Mouse (Mus musculus) megakaryocyte, adult 5-6 weeks (primary cell): ENCODE results near the gene Rassf3. TPM values are rescaled to one million over a fixed set of nuclear protein-coding genes. Genes with fewer than 3 reads are reported as not detected.

Experiments used
- ATAC-seq: 2 replicates; pipeline ENCODE4 v1.8.0; 2016; ENCODE audit warnings: mild to moderate bottlenecking, inconsistent platforms; ENCODE audit not compliant: poor library complexity, severe bottlenecking
- total RNA-seq, 2 experiments: library from RNA; stranded (forward) in 1 of 2; stranded (reverse) in 1 of 2; fragments of 153-499, 151-499 nt in 1 of 2; fragments of 221-1000, 200-1000 nt in 1 of 2; gene quantifications; 2 replicates each; pipeline versions ENCODE4 v1.2.3 to v1.2.4; 2015 to 2017

Rassf3 gene
- total RNA-seq (2015) = 65.7 and 65.8 TPM in 2 replicates
- 56.4 and 56.8 TPM in 2 replicates for total RNA-seq (2017)

DNA sequence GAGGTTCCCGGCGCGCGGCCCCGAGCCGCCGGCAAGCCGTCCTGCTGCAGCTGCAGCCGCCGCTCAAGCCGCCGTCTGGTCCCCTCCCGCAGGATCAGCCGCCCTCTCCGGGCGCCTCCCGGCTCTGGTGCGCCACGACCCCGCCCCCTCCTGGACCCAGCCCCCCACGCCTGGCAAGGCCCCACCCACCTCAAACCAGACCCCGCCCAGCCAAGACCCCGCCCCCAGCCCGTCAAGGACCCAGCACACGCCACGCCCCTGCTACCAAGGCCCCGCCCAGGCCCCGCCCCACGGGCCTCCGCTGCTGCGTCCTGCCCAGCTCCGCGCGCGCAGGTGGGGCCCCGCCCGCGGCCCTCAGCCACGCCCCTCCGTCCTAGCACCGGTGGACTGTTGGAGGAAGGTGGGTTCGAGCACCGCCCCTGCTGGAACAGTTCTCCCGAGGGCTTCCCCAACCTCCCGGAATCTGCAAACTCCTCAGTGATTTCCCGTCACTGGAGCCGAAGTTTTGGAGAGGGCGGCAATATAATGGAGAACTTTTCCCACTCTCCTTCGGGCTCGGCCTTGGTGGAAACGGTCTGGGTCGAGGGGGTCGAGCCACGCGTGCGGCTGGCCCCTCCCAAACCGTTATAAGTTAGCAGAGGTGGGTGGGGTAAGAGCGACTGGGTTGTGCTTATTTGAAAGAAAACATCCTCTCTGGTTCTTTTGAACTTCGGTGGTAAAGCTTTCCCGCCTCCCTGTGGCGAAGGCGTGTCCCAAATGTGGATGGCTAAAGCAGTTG is at the start of gene Rassf3:
Rassf3 (minus strand) TSS at position 158 of the 778 bp plus-strand sequence.
- ATAC-seq = peak; percentile 66

DNA sequence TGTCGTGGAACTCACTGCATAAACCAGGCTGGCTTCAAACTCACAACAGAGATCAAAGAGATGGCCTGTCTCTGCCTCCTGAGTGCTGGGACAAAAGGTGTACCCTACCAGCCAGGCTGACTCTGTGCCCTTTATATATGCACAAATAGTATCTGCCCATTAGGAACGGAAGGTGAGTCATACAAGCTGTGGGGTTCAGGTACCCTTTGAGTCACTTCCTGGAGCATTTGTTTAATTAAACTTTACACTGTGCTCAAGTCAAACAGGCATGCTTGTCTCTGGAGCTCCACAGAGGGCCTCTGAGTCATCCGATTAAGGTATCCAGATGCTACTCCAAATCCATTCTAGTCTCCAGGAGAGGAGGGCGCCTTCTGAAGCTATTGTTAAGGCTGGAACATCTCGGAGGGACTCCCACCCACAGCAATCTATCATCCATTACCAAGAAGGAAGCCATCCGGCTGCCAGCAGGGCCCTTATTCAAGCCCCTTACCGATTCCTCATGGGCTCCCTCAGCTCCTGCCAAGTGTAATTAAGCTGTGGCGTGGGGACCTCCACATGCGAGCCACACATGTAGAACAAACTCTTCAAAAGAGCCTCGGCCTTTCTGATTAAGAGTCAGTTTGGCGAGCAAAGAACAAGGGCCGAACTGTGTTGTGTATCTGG is 44.9 kb upstream of the Rassf3 start:
- no peak for ATAC-seq

DNA sequence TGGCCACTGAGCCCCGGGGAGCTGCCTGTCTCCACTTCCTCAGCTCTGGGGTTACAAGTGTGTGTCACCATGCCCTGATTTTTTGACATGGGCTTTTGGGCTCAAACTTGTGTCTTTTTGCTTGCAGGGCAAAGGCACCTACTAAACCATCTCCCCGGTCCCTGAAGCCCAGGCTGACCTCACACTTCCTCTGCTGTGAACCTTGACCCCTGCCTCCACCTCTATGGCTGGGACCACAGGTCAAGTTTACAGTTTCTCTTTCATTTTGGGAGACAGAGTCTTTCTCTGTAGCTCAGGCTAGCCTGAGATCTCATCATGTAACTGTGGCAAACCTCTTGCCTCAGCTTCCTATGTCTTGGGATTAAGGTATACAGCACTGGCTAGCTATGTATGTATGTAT is 43.6 kb upstream of the Rassf3 start:
- ATAC-seq = no peak

DNA sequence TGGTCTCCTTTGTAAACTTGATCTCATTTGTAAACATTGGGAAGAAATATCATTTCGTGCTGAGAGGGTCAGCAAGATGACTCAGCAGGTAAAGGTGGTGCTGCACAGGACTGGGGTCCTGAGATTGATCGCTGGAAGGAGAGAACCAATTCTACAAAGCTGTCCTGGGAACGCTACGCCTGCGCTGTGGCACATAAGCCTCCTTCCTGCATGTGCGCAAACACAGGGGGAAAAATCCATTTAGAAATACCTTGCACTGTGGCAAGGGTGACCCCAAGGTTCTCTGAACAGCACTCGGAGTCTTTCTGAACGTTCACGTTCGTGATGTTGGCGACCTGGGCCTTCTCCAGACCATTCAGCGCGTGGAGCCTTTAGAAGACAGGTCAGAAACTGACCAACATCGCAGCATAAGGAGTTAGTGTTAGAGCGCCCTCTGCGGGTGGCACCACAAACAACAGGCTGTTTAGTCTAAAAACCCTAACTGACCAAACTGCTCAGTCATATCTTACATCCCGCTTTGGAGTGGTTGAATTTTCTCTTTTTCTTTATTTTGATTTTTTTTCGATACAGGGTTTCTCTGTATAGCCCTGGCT is 40.0 kb upstream of the Rassf3 start:
- ATAC-seq = peak; percentile 99

DNA sequence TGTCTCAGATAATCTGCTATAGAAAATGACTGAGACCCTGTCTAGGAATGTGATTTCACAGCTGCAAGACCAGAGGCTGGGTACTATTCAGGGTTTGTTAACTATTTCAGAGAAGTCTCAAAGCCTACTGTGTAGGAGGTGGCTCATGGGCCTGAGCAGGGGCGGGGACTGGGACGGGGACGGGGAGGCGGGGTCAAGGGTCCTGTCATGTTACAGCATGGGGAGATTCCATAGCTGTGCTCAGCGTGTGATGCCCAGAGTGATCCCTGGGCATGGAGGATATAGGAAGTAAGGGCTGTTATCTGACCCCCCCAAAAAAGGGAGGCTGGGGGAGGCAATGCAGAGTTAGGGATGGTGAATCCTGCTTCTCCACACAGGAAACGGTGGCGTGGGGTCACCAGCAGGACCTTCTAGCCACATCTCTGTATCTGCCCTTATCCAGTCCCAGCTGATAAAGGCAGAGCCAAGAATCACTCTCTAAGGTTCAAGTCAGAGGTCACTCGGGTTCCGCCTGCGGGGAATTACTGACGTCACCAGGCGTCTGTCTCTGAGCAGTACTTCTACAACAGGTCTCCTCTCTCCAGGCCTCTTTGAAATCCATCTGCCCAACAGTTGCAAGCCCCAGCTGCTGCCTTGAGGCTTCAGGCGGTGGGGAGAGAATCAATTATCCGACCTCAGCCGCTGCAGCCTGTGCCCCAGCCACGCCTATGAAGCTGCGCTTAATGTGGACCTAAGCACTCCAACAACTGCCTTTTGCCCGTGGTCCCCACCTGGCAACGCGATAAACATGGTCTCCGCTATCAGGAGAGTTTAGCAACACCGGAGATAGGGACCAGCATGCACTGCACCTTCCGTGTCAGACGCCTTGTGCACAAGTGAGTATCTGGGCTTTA is 33.9 kb upstream of the Rassf3 start:
- no peak for ATAC-seq

DNA sequence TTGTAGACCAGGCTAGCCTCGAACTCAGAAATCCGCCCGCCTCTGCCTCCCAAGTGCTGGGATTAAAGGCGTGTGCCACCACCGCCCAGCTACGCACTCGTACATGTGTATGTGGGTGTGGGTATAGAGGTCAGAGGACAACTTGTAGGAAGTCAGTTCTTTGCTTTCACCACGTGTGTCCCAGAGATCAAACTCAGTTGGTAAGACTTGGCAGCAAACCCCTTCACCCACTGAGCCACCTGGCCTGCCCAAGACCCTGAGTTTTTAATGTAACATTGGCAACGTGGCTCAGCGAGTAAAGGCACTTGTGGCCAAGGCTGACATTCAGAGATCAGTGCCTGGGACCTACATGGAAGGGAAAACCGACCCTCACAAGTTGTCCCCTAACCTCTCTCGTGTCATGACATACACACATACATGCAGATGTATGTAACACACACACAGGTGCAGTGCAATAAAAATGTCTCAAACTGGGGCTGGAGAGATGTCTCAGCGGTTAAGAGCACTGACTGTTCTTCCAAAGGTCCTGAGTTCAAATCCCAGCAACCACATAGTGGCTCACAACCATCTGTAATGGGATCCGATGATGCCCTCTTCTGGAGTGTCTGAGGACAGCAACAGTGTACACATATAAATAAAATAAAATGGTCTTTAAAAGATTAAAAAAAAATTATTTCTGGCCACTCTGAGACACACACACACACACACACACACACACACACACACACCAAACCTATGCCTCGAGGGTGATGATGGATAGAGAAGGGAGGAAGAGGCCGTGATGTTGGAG is 31.8 kb upstream of the Rassf3 start:
- no peak for ATAC-seq

DNA sequence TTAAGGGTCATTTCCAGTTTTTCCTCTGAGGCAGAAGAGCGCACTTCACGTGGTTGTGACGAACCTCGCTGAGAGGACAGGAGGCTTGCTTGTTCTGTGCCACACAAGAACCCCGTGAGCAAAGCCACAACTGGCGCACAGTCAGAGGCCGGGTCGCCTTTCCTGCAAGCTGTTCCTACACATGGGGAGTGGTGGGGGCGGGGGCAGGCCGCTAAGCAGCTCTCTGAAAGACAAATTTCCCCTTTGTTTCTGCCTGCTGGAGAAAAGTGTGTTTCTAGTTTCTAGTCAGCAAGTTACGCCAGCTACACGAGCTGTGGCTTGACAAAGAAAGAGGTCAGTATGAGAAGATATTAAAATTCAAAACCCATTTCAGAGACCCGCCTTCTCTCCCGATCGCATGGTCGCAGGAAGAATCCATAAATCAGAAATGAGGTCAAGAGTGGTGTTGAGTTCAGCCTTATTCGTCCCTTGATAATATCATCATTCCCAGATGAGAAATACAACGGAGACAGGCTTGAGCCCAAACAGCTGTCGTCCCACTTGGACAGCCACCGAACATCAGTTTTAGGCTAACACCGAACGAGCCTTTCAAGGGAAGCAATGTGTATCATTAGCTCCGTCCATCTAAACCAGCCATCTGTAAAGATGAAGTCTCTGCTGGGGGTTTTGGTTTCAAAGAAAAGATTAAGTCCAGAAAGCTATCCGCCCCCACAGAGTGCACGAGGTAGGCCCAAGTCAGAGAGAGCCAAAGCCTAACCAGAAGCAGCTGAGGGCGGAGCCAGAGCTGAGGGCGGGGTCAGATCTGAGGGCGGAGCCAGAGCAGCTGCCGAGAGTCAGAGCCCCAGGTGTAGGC is 30.8 kb upstream of the Rassf3 start:
- peak; percentile 89 for ATAC-seq

DNA sequence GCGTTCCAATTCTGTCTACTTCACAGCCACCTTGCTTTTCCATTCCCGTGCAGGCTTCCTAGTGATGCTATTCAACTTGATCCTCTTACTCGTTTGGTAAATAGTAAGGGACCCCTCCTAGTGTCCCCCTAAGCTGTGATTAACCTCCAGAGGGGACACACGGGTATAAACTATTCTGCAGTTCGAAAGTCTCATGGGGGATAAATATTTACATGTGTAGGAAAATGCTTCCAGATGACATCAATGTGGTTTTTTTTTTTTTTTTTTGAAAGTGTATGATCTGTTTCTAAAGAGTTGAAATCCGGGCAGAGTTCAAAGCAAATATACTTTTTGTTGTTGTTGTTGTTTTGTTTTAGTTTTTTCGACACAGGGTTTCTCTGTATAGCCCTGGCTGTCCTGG is 29.8 kb upstream of the Rassf3 start:
- ATAC-seq = no peak

DNA sequence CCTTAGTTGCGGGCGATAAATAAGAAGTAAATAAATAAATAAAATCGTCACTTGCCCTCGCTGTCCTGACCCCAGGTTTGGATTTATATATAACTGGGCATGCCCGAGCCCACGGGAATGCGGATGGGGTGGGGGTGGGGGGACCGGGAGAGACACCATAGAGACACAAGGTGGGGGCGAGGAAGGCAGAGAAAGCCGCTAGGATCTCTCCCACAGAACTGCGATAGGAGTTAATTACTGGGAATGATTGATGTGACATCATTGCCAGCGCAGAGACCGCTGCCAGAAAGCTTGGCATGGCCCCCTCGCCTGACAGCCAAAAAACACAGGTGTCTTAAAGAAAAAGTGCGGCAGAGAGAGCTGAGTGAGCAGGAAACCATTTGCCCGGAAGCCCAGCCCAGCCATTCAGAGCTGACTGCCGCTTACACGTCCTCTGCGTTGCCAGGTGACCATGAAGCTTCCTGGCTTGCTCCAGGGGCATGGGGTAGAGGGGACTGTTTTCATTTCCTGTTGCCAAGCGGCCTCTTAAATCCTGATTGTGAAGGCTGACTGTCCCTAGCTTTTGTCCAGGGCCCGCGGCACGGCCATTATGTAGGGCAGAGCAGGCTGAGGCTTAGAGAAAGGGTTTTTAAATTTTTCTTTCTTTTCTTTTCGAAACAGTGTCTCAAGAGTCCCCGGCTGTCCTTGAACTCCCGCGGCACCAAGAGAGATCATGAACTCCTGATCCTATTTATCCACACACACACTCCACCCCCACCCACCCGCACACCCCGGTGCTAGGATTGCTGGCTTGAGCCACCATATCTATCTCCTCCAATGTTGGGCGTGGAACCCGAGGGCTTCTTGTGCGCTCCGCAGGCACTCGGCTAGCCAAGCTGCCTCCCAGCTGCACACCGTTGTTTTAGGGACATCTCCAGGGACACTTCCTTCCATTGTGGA is 29.1 kb upstream of the Rassf3 start:
- peak; percentile 77 for ATAC-seq

DNA sequence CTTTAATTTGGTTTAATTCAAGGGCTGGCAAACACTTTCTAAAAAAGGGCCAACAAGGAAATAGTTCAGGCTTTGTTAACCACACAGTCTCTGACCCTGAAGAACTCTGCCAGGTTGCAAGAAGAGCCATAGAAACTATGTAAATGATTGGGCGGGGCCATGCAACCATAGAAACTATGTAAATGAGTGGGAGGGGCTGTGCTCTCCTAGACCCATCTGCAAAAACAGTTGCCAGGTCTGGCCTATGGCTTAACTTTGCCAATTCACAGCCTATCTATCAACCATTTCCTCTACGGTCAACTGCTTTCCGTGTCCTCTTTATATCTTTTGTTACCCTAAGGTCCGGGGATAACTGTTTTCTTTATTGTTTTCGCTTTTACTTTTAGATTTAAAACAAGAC is 25.0 kb upstream of the Rassf3 start:
- peak; percentile 26 for ATAC-seq

DNA sequence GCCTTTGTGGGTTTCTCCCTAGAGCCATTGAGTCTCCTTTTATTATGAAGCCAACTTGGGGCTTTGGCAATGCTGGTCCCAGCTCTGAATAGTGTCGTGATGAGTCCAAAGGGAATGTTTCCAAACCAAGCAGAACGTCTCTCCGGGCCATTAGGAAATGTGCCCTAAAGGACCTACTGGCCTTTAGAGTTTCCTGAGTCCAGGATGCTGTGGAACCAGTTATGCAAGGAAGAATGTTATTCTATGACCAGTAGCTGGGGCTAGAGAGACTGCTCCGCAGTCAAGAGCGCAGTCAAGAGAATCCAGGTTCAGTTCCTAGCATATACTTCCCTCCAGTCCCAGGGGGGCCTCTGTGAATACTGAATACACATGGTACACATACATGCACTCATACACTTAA is 23.9 kb upstream of the Rassf3 start:
- ATAC-seq = no peak

DNA sequence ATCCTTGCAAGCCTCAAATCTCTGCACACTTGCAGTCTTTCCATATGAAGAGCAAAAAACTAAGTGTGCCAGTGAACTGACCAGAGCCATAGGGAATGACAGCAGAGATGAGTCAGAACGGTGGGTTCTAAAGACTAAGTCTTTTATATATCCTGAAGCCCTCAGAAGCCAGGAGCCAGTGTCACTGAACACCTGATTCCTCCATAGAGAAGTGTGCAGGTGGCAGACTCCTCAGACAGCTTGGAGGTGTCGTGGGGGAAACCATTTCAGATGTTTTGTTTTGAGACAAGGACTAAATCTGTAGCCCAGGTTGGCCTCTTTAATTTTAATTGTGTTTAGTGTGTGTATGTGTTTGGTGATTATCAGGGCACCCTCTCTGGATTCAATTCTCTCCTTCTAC is 22.9 kb upstream of the Rassf3 start:
- no peak for ATAC-seq

DNA sequence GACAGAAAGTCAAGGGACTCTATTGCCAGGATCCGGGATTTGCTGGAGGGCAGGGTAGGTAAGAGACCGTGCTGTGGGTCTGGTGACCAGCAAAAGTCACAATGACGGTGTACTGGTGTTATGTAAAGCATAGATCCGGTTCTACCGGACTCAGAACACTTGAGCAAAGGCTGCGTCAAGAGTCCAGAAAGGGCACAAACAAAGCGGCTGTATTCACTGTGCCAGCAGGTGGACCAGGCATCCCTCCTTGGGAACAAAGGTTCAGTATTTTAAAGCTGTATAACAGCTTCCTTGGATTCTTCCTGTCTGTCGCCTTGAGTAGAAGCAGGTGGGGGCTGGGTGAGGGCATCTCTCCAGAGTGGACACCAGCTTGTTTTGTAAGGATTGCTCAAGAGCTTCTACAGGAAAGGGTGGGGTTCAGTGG is 22.3 kb upstream of the Rassf3 start:
- ATAC-seq = peak; percentile 52

DNA sequence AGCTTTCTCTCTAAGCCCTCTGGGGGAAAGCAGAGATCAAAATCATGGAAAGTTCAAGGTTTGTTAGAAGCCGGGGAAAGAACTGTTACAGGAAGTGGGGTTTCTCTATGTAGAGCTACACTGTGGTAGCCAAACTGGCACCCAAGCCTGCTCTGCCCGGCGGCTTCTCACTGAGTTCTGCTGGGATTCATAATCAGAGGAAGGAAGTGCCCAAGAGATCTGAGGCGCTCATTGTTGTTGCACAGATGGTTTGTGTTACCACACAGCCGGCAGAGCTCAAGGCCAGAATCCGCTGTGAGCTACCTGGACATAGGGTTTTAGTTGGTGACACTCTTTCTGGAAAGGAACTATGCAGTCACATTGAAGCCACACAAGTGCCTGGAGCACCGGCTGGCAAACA is 21.8 kb upstream of the Rassf3 start:
- ATAC-seq = peak; percentile 36

DNA sequence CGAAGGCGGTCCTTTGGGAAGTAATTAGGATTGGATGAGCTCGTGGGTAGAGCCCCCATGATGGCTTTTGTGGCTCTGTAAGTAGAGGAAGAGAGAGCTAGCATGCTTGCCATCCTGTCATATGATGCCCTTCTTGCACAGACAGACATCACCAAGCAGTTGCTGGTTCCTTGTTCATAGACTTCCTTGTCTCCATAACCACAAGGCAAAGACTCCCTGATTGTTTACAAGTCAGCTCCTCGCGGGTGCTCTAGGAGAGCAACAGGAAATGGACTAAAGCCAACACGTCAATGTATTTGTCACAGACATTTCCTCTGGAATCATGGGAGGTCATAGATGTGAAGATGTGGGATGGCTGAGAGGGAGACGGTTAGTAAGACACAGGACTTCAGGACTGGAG is 20.5 kb upstream of the Rassf3 start:
- ATAC-seq = peak; percentile 55

DNA sequence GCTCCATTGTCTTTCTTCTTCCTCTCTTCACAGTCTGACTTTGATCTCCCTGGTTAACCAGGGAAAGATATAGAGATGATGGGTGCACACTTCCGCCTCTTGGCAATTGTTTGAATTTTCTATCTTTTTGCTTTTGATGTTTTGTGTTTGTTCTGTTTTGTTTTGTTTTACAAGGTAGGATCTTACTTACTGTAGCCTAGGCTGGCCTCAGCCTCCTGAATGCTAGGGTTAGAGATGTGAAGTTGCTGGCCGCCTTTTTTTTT is 17.9 kb upstream of the Rassf3 start:
- no peak for ATAC-seq

DNA sequence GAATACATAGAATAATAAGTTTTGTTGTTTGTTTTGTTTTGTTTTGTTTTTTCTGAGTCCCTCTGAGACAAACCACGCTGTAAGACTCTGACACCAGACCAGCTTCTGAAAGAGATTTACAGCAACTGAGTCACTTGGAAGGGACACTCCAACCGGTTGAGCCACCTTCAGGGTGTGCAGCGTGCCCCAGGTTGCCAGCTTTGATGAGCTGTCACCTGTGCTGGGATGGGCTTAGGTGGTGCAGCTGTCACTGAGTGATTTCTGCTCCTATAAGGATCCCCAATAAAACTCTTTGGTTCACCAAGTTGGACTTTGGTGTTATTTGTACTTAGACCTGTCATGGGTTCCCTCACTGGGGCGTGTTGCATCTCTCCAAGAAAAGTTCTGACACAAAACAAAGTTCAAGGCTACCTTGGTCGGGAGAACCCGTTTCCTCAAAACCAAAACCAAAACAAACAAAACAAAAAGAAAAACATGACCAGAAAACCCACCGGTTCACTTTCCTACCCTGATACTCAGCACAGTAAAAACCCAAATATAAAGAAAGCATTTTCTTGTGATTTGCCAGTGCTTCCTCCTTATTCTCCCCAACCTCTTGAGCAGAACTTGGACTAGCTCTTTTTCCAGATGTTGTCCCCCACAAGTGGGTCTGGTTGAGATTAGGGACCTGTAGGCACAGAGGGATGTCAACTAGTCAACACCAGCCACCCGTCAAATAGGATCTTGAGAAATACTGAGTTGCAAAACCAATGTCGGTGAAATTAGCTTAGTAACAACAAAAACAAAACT is 17.4 kb upstream of the Rassf3 start:
- peak; percentile 49 for ATAC-seq
